Mouse (Mus musculus): ENCODE data around the gene Rbfox2. TPM values are rescaled to one million over a fixed set of nuclear protein-coding genes. Genes with fewer than 3 reads are reported as not detected.

The Rbfox2 gene
- polyA plus RNA-seq, 1 experiment: 1.3 TPM

- H3K4me1 ChIP-seq (ENCODE audit: control insufficient read depth, insufficient read depth, low read length): peaks cover 12% of the 10 kb centered on the region
- no peak overlapping the region for H3K27ac ChIP-seq (ENCODE audit: insufficient read depth, low read depth, low read length)
- no peak overlapping the region for H3K4me3 ChIP-seq (ENCODE audit: insufficient read depth, low read length)
- TF ChIP-seq CTCF (IDR thresholded peaks at IDR 0.05; ENCODE audit: low read depth, low read length): no peak
- no peak for TF ChIP-seq POLR2A (IDR thresholded peaks at IDR 0.05; ENCODE audit: borderline replicate concordance, low read depth, low read length)
Measured at GRCm38 (mm10) chr15:77039211-77039700, 267.5 kb downstream of the Rbfox2 start.

GRCm38 (mm10) chr15:77037278-77038161 is 269.3 kb downstream of the Rbfox2 start:
- Histone ChIP-seq H3K4me3 (ENCODE audit: insufficient read depth, low read length) (no peak overlapping the region), H3K4me1 (ENCODE audit: control insufficient read depth, insufficient read depth, low read length) (peaks cover 12% of the 10 kb centered on the region), H3K27ac (ENCODE audit: insufficient read depth, low read depth, low read length) (0 out of 2 replicates have a peak overlapping the region, but pooled peaks have one; percentile 19)
- TF ChIP-seq CTCF (IDR thresholded peaks at IDR 0.05; ENCODE audit: low read depth, low read length) (no peak), POLR2A (IDR thresholded peaks at IDR 0.05; ENCODE audit: borderline replicate concordance, low read depth, low read length) (no peak)

GRCm38 (mm10) chr15:77036989-77037277 is 269.9 kb downstream of the Rbfox2 start:
- Histone ChIP-seq H3K4me1 (ENCODE audit: control insufficient read depth, insufficient read depth, low read length) (peaks cover 12% of the 10 kb centered on the region), H3K27ac (ENCODE audit: insufficient read depth, low read depth, low read length) (0 out of 2 replicates have a peak overlapping the region, but pooled peaks have one; percentile 19), H3K4me3 (ENCODE audit: insufficient read depth, low read length) (no peak overlapping the region)
- no peak for TF ChIP-seq CTCF (IDR thresholded peaks at IDR 0.05; ENCODE audit: low read depth, low read length)
- TF ChIP-seq POLR2A (IDR thresholded peaks at IDR 0.05; ENCODE audit: borderline replicate concordance, low read depth, low read length): no peak

DNA sequence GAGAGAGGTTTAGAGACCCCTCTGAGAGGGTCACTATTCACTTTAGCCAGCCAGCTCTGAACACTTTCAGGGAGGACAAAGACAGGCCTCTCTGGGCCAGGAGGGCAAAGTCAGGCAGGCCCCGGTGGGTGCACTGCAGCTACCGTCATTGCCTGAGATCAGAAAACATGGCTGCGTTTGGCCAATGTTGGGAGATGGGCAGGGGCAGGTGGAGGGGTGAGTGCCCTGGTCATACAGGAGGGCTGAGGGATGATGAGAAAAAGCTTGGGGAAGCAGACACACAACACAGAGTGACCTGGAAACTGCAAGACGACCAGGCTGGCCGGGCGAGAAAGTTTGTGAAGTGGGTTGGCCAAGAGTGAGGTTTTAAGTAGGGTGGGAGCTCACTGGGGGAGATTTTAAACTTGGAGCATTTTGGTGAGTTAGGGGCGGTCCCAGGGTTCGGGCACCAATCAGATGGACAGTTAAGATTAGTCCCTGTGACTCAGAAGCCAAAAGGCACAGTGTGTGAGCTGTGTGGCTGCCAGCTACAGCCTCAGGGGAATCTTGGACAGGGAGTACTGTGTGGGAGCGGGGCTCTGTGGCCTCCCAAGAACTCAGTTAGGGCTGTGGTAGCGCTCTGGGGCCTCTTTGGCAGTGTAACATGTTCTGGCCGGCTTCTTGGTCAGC is 270.4 kb downstream of the Rbfox2 start:
- H3K27ac ChIP-seq (ENCODE audit: insufficient read depth, low read depth, low read length): no peak overlapping the region

GRCm38 (mm10) chr15:77035643-77036042 is 271.2 kb downstream of the Rbfox2 start:
- peaks cover 12% of the 10 kb centered on the region for H3K4me1 ChIP-seq (ENCODE audit: control insufficient read depth, insufficient read depth, low read length)
- H3K4me3 ChIP-seq (ENCODE audit: insufficient read depth, low read length): no peak overlapping the region
- TF ChIP-seq CTCF (IDR thresholded peaks at IDR 0.05; ENCODE audit: low read depth, low read length) (no peak), POLR2A (IDR thresholded peaks at IDR 0.05; ENCODE audit: borderline replicate concordance, low read depth, low read length) (no peak)
- H3K27ac ChIP-seq (ENCODE audit: insufficient read depth, low read depth, low read length): no peak overlapping the region

More for the DNA sequence above, 270.4 kb downstream of the Rbfox2 start:
- TF ChIP-seq POLR2A (IDR thresholded peaks at IDR 0.05; ENCODE audit: borderline replicate concordance, low read depth, low read length) (no peak), CTCF (IDR thresholded peaks at IDR 0.05; ENCODE audit: low read depth, low read length) (no peak)
- no peak overlapping the region for H3K4me3 ChIP-seq (ENCODE audit: insufficient read depth, low read length)
- H3K4me1 ChIP-seq (ENCODE audit: control insufficient read depth, insufficient read depth, low read length): peaks cover 12% of the 10 kb centered on the region

GRCm38 (mm10) chr15:77034526-77034925 is 272.3 kb downstream of the Rbfox2 start:
- Histone ChIP-seq H3K4me1 (ENCODE audit: control insufficient read depth, insufficient read depth, low read length) (peaks cover 12% of the 10 kb centered on the region), H3K27ac (ENCODE audit: insufficient read depth, low read depth, low read length) (no peak overlapping the region), H3K4me3 (ENCODE audit: insufficient read depth, low read length) (no peak overlapping the region)
- no peak for TF ChIP-seq POLR2A (IDR thresholded peaks at IDR 0.05; ENCODE audit: borderline replicate concordance, low read depth, low read length)
- no peak for TF ChIP-seq CTCF (IDR thresholded peaks at IDR 0.05; ENCODE audit: low read depth, low read length)

- Histone ChIP-seq H3K4me1 (ENCODE audit: control insufficient read depth, insufficient read depth, low read length) (no peaks in the 10 kb centered on the region), H3K4me3 (ENCODE audit: insufficient read depth, low read length) (no peak overlapping the region), H3K27ac (ENCODE audit: insufficient read depth, low read depth, low read length) (no peak overlapping the region)
- TF ChIP-seq CTCF (IDR thresholded peaks at IDR 0.05; ENCODE audit: low read depth, low read length): no peak
- TF ChIP-seq POLR2A (IDR thresholded peaks at IDR 0.05; ENCODE audit: borderline replicate concordance, low read depth, low read length): no peak
Measured at GRCm38 (mm10) chr15:77031271-77031670, 275.5 kb downstream of the Rbfox2 start.

GRCm38 (mm10) chr15:77029331-77029991 is 277.3 kb downstream of the Rbfox2 start:
- TF ChIP-seq CTCF (IDR thresholded peaks at IDR 0.05; ENCODE audit: low read depth, low read length) (peak; percentile 77), POLR2A (IDR thresholded peaks at IDR 0.05; ENCODE audit: borderline replicate concordance, low read depth, low read length) (no peak)
- no peak overlapping the region for H3K27ac ChIP-seq (ENCODE audit: insufficient read depth, low read depth, low read length)
- no peaks in the 10 kb centered on the region for H3K4me1 ChIP-seq (ENCODE audit: control insufficient read depth, insufficient read depth, low read length)
- H3K4me3 ChIP-seq (ENCODE audit: insufficient read depth, low read length): no peak overlapping the region

Other genes with a start within 250 kb of the Rbfox2 start
- gene Apol7a, start 92.1 kb upstream of the Rbfox2 start, polyA plus RNA-seq (2012; ENCODE audit: insufficient read depth, insufficient read length, missing spikeins): not detected in 2 replicates
- gene Apol9a, start 104.1 kb upstream of the Rbfox2 start, polyA plus RNA-seq (2012; ENCODE audit: insufficient read depth, insufficient read length, missing spikeins): not detected in 2 replicates
- gene Apol7b, start 140.5 kb upstream of the Rbfox2 start, polyA plus RNA-seq (2012; ENCODE audit: insufficient read depth, insufficient read length, missing spikeins): not detected in 2 replicates
- gene Apol10a, start 170.0 kb upstream of the Rbfox2 start, polyA plus RNA-seq (2012; ENCODE audit: insufficient read depth, insufficient read length, missing spikeins): not detected in 2 replicates
- not detected in 2 replicates for gene Apol11a, start 201.3 kb upstream of the Rbfox2 start, polyA plus RNA-seq (2012; ENCODE audit: insufficient read depth, insufficient read length, missing spikeins)
- 0.60 and 0.71 TPM in 2 replicates for gene Apol7c, start 226.3 kb upstream of the Rbfox2 start, polyA plus RNA-seq (2012; ENCODE audit: insufficient read depth, insufficient read length, missing spikeins)

Data from bone marrow macrophage, adult 2 months (primary cell).